Mouse (Mus musculus): ENCODE measurements around the gene Acaca. TPM values are rescaled to one million over a fixed set of nuclear protein-coding genes. Genes with fewer than 3 reads are reported as not detected.

The Acaca gene
- polyA plus RNA-seq, 1 experiment from 2014 or later: 38.6 TPM

DNA sequence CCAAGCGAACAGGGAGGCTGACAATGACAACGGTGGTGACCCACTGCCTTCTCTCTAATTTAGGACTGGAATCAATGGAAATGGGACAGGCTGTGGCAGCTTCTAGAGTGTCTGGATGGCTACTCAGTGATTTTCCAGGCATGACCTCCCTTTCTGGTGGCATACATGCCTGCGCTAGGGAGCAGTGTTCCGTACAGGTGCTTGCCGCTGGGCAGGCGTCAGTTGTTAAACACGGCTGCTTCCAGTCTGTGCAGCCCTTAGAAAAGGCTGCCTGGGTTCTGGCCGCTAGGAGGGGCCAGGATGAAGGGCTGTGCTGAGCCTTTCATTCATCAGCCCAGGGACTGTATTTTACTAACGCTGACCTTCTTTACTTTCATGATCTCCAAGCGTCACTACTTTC lies 63.8 kb downstream of the Acaca start:
- Histone ChIP-seq H3K4me3 (replicated peaks) (no peak overlapping the region), H3K27me3 (no peaks in the 10 kb centered on the region), H3K4me2 (no peak overlapping the region), H3K4me1 (0 out of 2 replicates have a peak, but pooled peaks cover 3% of the 10 kb centered on the region), H3K36me3 (replicated peaks) (peaks cover 10% of the 10 kb centered on the region), H3K27ac (no peak overlapping the region), H3K9ac (no peak overlapping the region), H3K9me3 (no peaks in the 10 kb centered on the region)
- no peak for ATAC-seq (ENCODE audit: low FRiP score)
- WGBS: 65% methylated on average over 10 of the region's 10 CpGs

DNA sequence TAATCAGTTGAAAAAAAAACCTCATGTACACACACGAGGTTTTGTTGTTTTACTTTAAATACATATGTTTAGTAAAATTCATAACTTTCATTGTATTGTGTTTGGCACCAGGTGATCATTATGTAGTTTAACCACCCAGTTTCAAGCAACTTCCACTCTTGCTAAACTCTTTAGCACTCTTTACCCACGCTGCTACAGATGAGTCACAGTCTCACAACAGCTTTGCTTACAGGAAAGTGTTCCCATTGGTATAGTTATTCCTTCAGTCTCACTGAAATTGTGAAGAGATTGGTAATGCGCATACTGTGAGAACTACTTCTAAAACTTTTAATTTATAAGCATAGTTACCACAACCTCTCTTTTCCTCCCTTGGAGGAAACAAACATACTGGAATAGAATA lies 65.3 kb downstream of the Acaca start:
- no peak for ATAC-seq (ENCODE audit: low FRiP score)
- Histone ChIP-seq H3K4me1 (0 out of 2 replicates have a peak, but pooled peaks cover 3% of the 10 kb centered on the region), H3K9ac (no peak overlapping the region), H3K4me2 (no peak overlapping the region), H3K27me3 (no peaks in the 10 kb centered on the region), H3K27ac (no peak overlapping the region), H3K36me3 (replicated peaks) (peaks cover 10% of the 10 kb centered on the region), H3K4me3 (replicated peaks) (no peak overlapping the region), H3K9me3 (no peaks in the 10 kb centered on the region)
- 88% methylated on average over 3 of the region's 3 CpGs for WGBS

DNA sequence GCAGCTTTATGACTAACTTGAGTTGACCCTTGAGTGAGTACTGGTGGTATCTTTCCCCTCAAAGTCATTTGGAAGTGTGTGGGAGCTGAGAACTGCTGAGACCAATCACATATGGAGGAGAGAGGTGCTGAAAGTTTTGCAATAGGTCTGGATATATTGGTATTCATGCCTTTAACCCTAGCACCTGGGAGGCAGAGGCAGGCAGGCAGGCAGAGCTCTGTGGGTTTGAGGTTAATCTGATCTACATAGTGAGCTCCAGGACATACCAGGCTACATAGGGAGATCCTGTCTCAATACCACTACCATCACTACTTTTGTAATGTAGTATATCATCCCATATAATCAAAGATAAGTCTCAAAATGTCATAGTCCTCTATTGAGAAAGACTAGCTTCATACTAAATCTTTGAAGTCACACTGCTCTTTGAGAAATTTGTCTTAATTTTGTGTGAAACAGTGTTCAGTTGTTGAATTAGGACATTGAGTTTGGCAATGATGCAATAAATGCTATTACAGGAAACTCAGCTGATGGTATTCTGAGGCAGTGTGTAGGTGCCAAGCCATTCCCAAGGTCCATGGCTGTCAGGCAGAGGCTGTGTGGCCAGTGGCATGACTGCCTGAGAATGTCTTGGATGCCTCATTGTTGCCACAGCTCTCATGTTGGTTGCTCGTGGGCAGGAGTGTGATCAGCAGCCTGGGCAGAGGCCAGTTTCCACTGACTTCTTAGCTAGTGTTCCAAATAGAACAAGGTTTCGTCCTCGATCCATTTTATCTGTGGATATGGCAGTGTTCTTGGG lies 68.3 kb downstream of the Acaca start:
- ATAC-seq (ENCODE audit: low FRiP score): no peak
- 95% methylated on average over 3 of the region's 3 CpGs for WGBS
- no peak overlapping the region for H3K9ac ChIP-seq
- no peaks in the 10 kb centered on the region for H3K27me3 ChIP-seq
- H3K4me2 ChIP-seq: no peak overlapping the region
- H3K9me3 ChIP-seq: no peaks in the 10 kb centered on the region
- H3K4me3 ChIP-seq (replicated peaks): no peak overlapping the region
- H3K4me1 ChIP-seq: peaks cover 10% of the 10 kb centered on the region; the same call in 1 of the 2 replicates
- peaks cover 10% of the 10 kb centered on the region for H3K36me3 ChIP-seq (replicated peaks)
- H3K27ac ChIP-seq: no peak overlapping the region

DNA sequence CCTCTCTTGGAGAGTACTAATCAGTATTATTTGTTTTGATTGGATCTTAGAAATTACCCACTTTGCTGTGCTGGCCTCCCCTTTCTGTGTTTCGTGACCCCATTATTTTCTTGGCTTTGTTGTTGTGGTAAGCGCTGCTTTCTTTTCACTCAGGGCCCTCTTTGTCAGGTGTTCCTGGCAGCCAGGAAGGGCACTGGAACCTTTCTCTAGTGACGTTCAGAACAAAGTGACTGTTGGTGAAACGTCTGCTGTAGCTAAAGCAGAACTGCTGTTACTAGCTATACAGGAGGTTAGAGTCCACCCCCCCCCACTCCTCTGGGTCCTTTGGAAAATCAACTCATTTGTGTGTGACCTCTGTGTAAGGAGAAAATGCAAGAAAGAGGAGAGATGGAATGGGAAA lies 76.3 kb downstream of the Acaca start:
- no peak overlapping the region for H3K27ac ChIP-seq
- H3K9ac ChIP-seq: no peak overlapping the region
- ATAC-seq (ENCODE audit: low FRiP score): no peak
- no peak overlapping the region for H3K4me3 ChIP-seq (replicated peaks)
- no peak overlapping the region for H3K4me2 ChIP-seq
- no peaks in the 10 kb centered on the region for H3K27me3 ChIP-seq
- WGBS: 23% methylated on average over 4 of the region's 4 CpGs
- peaks cover 1% of the 10 kb centered on the region; the same call in 1 of the 2 replicates for H3K4me1 ChIP-seq
- no peaks in the 10 kb centered on the region for H3K9me3 ChIP-seq
- H3K36me3 ChIP-seq (replicated peaks): no peaks in the 10 kb centered on the region; the same call in 1 of the 2 replicates

DNA sequence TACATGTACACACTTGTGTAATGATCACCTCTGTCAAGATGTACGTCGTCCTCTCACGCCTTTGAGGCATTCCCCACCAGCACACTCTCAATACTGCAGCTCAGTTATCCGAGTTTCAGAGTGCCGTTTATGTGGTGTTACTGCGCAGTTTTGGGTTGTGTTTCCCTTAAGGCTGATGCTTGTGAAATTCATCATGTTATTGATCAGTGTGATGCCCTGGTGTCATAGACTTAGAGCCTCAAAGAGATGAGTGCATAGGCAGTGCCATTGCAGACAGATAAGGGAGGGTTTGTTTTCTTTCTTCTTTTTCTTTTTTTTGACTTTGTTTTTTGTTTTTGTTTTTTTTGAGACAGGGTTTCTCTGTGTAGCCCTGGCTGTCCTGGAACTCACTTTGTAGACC lies 81.4 kb downstream of the Acaca start:
- no peak overlapping the region for H3K4me3 ChIP-seq (replicated peaks)
- 93% methylated on average over 6 of the region's 6 CpGs for WGBS

DNA sequence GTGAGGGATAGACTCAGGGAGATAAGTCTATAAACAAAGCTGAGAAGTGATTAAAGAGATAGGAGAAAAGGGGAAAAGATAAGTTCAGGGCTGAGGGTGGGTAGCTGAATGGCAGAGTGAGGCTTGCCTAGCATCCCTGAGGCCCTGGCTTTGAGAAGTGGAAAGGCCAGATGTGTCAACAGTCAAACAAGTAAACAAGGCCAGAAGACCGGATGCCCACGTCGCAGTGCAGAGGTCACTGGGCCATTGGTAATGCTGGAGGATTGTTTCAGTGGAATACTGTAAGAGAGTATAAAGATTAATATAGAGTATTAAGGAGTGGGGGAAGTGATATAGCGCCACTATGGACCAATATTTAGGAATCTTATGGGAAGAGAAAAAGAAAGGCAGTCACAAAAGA lies 89.5 kb downstream of the Acaca start:
- H3K9ac ChIP-seq: no peak overlapping the region

More for the DNA sequence above, 81.4 kb downstream of the Acaca start:
- no peak for ATAC-seq (ENCODE audit: low FRiP score)
- Histone ChIP-seq H3K9ac (no peak overlapping the region), H3K9me3 (no peaks in the 10 kb centered on the region), H3K27ac (no peak overlapping the region), H3K27me3 (no peaks in the 10 kb centered on the region), H3K4me2 (no peak overlapping the region), H3K36me3 (replicated peaks) (no peaks in the 10 kb centered on the region; the same call in 1 of the 2 replicates), H3K4me1 (no peaks in the 10 kb centered on the region)

DNA sequence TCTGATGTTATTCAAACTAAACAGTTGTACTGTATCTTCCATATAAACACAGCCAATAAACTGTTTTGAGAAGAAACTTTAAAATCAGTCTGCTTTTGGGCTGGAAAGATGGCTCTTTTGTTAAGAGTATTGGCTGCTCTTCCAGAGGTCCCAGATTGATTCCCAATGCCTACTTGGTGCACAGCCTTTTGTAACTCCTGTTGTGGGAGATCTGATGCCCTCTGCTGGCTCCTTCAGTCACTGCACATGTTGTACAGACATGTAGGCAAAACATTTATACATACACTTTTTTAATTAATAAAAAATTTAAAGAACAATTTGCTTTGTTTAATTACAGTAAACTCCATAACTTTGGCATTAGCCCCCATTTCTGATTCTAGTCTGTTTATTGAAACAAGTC lies 114.1 kb downstream of the Acaca start:
- Histone ChIP-seq H3K27ac (no peak overlapping the region), H3K4me3 (replicated peaks) (no peak overlapping the region), H3K4me1 (no peaks in the 10 kb centered on the region), H3K4me2 (no peak overlapping the region), H3K9ac (no peak overlapping the region), H3K27me3 (no peaks in the 10 kb centered on the region), H3K36me3 (replicated peaks) (peaks cover 16% of the 10 kb centered on the region), H3K9me3 (no peaks in the 10 kb centered on the region)
- ATAC-seq (ENCODE audit: low FRiP score): no peak

More for the DNA sequence above, 89.5 kb downstream of the Acaca start:
- Histone ChIP-seq H3K4me1 (no peaks in the 10 kb centered on the region), H3K9me3 (no peaks in the 10 kb centered on the region), H3K36me3 (replicated peaks) (no peaks in the 10 kb centered on the region), H3K4me2 (no peak overlapping the region), H3K4me3 (replicated peaks) (no peak overlapping the region), H3K27me3 (no peaks in the 10 kb centered on the region), H3K27ac (no peak overlapping the region)
- 93% methylated on average over 4 of the region's 4 CpGs for WGBS
- no peak for ATAC-seq (ENCODE audit: low FRiP score)

DNA sequence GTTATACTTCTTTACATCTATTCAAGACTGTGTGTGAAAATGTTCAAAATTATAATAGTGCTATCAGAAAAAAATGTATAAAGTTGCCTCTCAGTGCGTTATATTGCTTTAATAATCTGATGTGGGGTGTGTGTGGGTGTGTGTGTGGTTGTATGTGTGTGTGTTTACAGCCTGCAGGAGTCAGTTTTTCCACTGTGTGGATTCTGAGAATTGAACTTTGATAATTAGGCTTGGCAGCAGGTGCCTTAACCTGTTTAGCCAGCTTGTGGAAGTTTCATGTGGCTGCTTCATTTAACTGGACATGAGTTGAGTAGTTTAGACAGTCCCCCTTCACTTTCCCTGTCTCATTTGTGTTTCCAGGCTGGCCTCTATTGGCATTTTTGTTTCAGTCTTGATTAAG lies 117.9 kb downstream of the Acaca start:
- peaks cover 30% of the 10 kb centered on the region for H3K36me3 ChIP-seq (replicated peaks)
- no peak overlapping the region for H3K4me3 ChIP-seq (replicated peaks)
- H3K4me1 ChIP-seq: no peaks in the 10 kb centered on the region

DNA sequence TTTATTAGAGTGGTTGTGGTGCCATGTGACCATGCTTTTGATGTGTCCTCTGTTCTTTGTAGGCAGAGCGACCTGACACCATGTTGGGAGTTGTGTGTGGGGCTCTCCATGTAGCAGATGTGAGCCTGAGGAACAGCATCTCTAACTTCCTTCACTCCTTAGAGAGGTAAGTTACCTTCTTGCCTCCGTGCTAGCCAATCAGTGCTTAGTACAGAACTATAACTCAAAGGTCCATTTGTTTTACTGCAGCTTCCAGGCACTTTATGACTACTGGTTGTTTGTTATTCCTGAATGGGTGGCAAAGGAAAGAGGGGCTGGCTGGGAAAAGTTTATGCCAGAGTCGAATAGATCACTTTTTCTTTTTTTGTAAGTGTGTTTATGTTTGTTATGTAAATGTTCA lies 121.7 kb downstream of the Acaca start:
- H3K27me3 ChIP-seq: no peaks in the 10 kb centered on the region
- H3K4me1 ChIP-seq: no peaks in the 10 kb centered on the region
- H3K4me3 ChIP-seq (replicated peaks): no peak overlapping the region
- H3K9ac ChIP-seq: no peak overlapping the region
- WGBS: 90% methylated on average over 3 of the region's 3 CpGs
- no peak overlapping the region for H3K4me2 ChIP-seq
- no peaks in the 10 kb centered on the region for H3K9me3 ChIP-seq
- ATAC-seq (ENCODE audit: low FRiP score): no peak
- H3K27ac ChIP-seq: no peak overlapping the region
- peaks cover 24% of the 10 kb centered on the region for H3K36me3 ChIP-seq (replicated peaks)

More for the DNA sequence above, 117.9 kb downstream of the Acaca start:
- Histone ChIP-seq H3K9ac (no peak overlapping the region), H3K27ac (no peak overlapping the region), H3K27me3 (no peaks in the 10 kb centered on the region), H3K9me3 (no peaks in the 10 kb centered on the region), H3K4me2 (no peak overlapping the region)
- WGBS: 88% methylated on average over 1 of the region's 1 CpGs
- ATAC-seq (ENCODE audit: low FRiP score): no peak

DNA sequence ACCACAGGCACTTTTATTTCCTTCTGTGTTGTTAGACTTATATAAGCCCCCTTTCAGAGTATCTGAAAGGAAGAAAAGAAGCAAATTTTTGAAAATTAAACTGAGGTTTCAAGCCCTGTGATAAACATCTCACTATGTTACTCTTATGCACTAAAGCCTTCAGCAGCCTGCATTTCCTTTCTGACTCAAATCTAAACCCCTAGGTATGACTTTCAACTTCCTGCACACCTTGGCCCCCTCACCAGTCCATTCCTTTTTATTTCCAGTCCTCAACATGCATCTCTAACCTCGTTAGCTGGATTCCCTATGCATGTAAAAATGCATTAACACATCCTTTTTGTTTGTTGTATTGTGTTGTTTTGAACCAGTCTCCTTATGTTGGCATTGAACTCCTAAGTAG lies 123.0 kb downstream of the Acaca start:
- no peaks in the 10 kb centered on the region for H3K27me3 ChIP-seq
- no peaks in the 10 kb centered on the region for H3K9me3 ChIP-seq
- H3K4me3 ChIP-seq (replicated peaks): no peak overlapping the region
- no peak for ATAC-seq (ENCODE audit: low FRiP score)
- WGBS: 85% methylated on average over 1 of the region's 1 CpGs
- H3K27ac ChIP-seq: no peak overlapping the region
- peaks cover 27% of the 10 kb centered on the region for H3K36me3 ChIP-seq (replicated peaks)
- H3K9ac ChIP-seq: no peak overlapping the region
- no peak overlapping the region for H3K4me2 ChIP-seq
- no peaks in the 10 kb centered on the region for H3K4me1 ChIP-seq

DNA sequence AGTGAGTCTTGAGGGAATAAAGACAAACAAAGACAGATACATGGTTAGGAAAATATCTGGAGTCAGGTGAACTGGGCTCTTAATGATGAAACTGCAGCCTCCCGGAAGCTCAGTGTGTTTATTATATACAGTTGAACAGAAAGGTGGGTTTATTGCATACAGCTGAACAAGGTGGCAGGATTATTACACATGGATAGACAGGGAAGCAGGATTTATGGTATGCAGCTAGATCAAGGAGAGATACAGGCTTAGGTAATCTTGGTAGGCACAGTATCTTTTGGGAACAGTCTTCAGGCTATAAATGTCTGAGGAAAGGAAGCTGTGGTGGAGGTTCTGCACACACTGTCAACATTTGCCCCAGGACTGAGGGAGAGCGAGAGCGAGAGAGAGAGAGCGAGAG lies 126.4 kb downstream of the Acaca start:
- no peaks in the 10 kb centered on the region for H3K27me3 ChIP-seq
- WGBS: 94% methylated on average over 4 of the region's 4 CpGs
- H3K9me3 ChIP-seq: no peaks in the 10 kb centered on the region
- H3K4me1 ChIP-seq: no peaks in the 10 kb centered on the region
- H3K36me3 ChIP-seq (replicated peaks): peaks cover 31% of the 10 kb centered on the region
- no peak overlapping the region for H3K9ac ChIP-seq
- ATAC-seq (ENCODE audit: low FRiP score): no peak
- H3K4me3 ChIP-seq (replicated peaks): no peak overlapping the region
- H3K4me2 ChIP-seq: no peak overlapping the region
- no peak overlapping the region for H3K27ac ChIP-seq

DNA sequence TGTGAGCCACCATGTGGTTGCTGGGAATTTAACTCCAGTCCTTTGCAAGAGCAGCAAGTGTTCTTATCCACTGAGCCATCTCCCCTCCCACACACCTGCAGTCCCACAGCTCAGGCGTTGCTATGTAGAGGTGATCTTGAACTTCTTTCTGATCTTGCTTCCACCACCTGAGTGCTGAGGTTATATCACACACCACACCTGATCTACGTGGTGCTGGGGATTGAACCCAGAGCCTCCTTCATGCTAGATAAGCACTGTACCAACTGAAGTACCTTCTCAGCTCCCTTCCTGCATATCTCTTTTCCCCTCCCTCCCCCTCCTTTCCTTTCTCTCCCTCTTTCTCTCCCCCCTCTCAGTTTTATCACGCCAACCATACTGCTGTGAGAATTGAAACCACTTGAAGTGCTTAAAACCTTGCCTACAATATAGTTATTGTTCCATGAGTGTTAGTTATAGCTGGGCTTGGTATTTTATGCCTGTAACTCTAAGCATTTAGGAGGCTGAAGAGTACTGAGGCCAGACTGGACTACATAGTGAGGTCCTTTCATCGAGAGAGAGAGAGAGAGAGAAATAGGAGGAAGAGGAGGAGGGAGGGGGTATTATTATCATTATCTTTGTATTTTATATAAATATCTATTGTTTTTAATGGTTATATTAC lies 128.7 kb downstream of the Acaca start:
- Histone ChIP-seq H3K9ac (no peak overlapping the region), H3K4me1 (no peaks in the 10 kb centered on the region), H3K4me3 (replicated peaks) (no peak overlapping the region), H3K36me3 (replicated peaks) (peaks cover 29% of the 10 kb centered on the region), H3K9me3 (no peaks in the 10 kb centered on the region), H3K27ac (no peak overlapping the region), H3K4me2 (no peak overlapping the region), H3K27me3 (no peaks in the 10 kb centered on the region)
- 72% methylated on average over 4 of the region's 4 CpGs for WGBS
- ATAC-seq (ENCODE audit: low FRiP score): no peak

DNA sequence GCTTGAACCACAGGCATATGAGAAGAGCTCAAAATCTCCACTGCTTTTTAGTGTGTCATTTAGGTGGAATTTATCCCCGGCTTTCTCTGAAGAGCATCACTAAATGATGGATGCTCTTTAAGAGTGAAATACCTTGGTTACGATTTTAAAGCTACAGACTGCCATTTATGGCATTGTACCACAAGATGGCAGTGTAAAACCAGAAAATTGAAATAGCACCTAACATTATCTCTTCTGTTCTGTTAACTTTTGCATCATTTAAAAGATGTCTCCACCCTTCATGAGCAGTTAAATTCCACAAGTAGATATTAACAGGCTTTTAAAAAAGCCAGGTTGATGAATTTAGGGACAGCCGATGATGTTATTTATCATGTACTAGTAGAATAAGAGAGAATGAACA lies 135.0 kb downstream of the Acaca start:
- no peaks in the 10 kb centered on the region for H3K9me3 ChIP-seq
- no peak overlapping the region for H3K9ac ChIP-seq
- 78% methylated on average over 3 of the region's 3 CpGs for WGBS
- no peak overlapping the region for H3K27ac ChIP-seq
- H3K4me1 ChIP-seq: no peaks in the 10 kb centered on the region
- H3K4me3 ChIP-seq (replicated peaks): no peak overlapping the region
- H3K4me2 ChIP-seq: no peak overlapping the region
- no peaks in the 10 kb centered on the region for H3K27me3 ChIP-seq
- ATAC-seq (ENCODE audit: low FRiP score): no peak
- H3K36me3 ChIP-seq (replicated peaks): peaks cover 53% of the 10 kb centered on the region
